19 mouse cellular contexts compared by ENCODE assay signal in the genomic region with DNA sequence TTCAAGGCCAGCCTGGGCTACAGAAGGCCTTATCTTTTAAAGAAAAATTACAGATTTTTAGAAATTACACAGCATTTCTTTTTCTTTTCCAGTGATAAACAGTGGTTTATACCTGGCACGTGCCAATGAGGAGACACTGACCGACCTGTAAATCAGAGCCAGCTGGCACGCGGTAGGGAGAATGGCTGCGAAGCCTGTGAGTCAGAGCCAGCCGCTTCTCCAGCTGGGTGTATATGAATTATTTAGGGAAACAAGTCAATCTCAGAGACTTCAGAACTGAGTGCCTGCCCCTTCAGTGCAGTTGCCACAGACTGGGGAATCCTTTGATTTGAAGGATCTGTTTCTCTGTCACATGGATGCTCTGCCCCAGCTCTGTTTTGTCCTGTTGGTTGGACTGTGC. TPM values are rescaled to one million over a fixed set of nuclear protein-coding genes. Genes with fewer than 3 reads are reported as not detected.
"Had no signal": no experiment of that assay in that cellular context is flagged by ENCODE, and none has a peak within 500 bp of the region (broad histone marks: within the 10 kb centered on the region; RNA-seq: fewer than 3 reads in every experiment).

No protein-coding gene starts in this region.

- H3K9me3 ChIP-seq: liver, embryonic 15.5 days; neural tube, embryonic 13.5 days had no signal

- DNase-seq: kidney, adult 11 months; kidney, adult 9 months; kidney, postnatal 4 days; liver; lung, adult 2 months; lung, postnatal 36 days; midbrain, embryonic 14.5 days; right cerebral cortex, postnatal 25 days; spleen, adult 18-20 months; thymus, adult 2 months; thymus, postnatal 25 days had no signal

- H3K9ac ChIP-seq: limb, embryonic 12.5 days; liver, embryonic 15.5 days; neural tube, embryonic 13.5 days had no signal

- ATAC-seq: lung, postnatal 0 days had no signal

- H3K4me2 ChIP-seq: limb, embryonic 12.5 days; liver, embryonic 15.5 days; neural tube, embryonic 13.5 days had no signal

- H3K27me3 ChIP-seq: limb, embryonic 12.5 days; liver, embryonic 15.5 days; neural tube, embryonic 13.5 days had no signal

- H3K4me3 ChIP-seq: layer of hippocampus, adult 2 months; limb, embryonic 12.5 days; liver, embryonic 15.5 days; neural tube, embryonic 13.5 days had no signal

- H3K36me3 ChIP-seq: limb, embryonic 12.5 days; liver, embryonic 15.5 days; neural tube, embryonic 13.5 days had no signal

- H3K27ac ChIP-seq: kidney, postnatal 0 days; layer of hippocampus, adult 2 months; limb, embryonic 12.5 days; liver, embryonic 15.5 days; neural tube, embryonic 13.5 days had no signal

- H3K4me1 ChIP-seq: limb, embryonic 12.5 days; liver, embryonic 15.5 days; neural tube, embryonic 13.5 days had no signal

RNA-seq across cellular contexts. Expression of gene Map3k21, which starts 21.6 kb away (rescaled TPM):
- total RNA-seq: megakaryocyte progenitor cell, adult 5-6 weeks; monocyte, adult 5-6 weeks had no signal

RNA-seq across cellular contexts. Expression of gene Pcnx2, which starts 33.7 kb away (rescaled TPM):
- total RNA-seq: megakaryocyte progenitor cell, adult 5-6 weeks; monocyte, adult 5-6 weeks had no signal
